Mouse (Mus musculus): ENCODE data around the gene Cdkn1c.
A peak's percentile ranks its signal among the peaks of the same experiment; 100 is the strongest.

DNA sequence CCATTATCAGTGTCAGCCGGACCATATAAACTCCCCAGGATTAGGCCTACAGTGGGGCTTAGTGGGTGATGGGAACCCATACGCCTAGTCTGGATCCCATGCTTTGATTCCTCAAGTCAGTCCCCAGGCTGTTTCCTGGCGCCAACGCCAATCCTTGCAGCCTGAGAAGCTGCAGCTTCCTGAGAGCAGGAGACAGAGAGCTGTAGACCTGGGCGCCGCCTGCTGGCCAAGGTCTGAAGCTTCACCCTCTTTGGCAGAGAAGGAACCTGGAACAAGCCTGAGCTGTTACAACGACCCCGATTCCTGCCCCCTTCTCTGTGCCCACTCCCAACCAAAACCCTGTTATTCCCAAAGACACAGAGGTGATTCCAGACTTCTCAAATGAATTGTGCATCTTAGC lies 9.1 kb upstream of the Cdkn1c start:
- peak; percentile 82 for TF ChIP-seq CTCF (IDR thresholded peaks at IDR 0.05; ENCODE audit: extremely low read depth, insufficient read depth, insufficient read length, insufficient replicate concordance)
- TF ChIP-seq POLR2A (IDR thresholded peaks at IDR 0.05; ENCODE audit: low read depth, low read length), result no peak
